Mouse (Mus musculus) urinary bladder, postnatal 14 days (tissue): ENCODE data around the gene Fus.
A peak's percentile ranks its signal among the peaks of the same experiment; 100 is the strongest.

ENCODE experiments used
- DNase-seq: peaks from one replicate; pipeline ENCODE4 v3.0.0; 2021; ENCODE audit warnings: low spot score

Gene Fus

DNA sequence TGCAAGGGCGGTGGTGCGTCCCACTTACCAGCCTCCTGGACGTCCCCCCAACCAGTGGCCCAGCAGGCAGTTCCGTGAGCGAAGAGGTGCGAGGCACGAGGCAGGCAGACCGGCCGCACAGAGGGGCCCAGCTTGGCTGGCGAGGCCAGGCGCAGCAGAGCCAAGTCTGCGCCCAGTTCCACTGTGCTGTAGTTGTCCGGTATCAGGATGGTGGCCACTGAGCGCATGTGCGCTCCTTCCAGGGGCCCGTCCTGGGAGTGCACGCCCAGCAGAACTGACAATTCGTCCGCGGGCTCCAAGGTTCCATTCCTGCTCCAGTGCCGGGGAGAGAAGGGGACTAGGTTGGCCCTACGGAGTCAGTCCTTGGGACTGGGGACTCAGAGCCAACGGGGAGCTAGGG, 22.6 kb upstream of the Fus start:
- no peak for DNase-seq

DNA sequence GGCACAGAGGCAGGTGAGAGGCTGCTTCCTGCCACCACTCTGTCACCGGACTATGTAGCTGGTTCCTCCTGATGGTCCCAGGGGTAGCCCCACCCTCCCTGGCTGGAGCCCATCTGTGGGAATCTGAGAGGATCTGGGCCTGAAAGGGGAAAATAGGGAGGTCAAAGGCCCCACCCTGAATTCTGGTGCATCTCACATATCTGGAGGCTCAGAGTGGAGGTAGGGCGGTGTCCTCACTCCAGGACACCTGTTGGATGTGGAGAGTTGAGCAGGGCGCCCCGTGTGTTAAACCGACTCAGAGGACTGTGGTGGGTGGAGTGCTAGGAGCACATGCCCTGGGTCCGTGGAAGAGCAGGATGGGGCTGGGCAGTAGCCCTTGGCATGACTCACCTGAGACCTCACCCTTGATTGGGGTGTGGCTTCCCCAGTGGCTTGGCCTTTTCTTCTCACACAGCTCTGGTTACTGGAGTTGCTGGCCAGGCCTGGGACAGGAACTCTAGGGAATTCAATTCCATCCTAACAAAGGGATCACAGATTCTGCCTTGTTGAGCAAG, 20.7 kb upstream of the Fus start, which contains the start of gene Prss36:
Gene Prss36, minus strand, starts transcription at position 256 of the 554 bp plus-strand sequence.
- peak; percentile 34 for DNase-seq

DNA sequence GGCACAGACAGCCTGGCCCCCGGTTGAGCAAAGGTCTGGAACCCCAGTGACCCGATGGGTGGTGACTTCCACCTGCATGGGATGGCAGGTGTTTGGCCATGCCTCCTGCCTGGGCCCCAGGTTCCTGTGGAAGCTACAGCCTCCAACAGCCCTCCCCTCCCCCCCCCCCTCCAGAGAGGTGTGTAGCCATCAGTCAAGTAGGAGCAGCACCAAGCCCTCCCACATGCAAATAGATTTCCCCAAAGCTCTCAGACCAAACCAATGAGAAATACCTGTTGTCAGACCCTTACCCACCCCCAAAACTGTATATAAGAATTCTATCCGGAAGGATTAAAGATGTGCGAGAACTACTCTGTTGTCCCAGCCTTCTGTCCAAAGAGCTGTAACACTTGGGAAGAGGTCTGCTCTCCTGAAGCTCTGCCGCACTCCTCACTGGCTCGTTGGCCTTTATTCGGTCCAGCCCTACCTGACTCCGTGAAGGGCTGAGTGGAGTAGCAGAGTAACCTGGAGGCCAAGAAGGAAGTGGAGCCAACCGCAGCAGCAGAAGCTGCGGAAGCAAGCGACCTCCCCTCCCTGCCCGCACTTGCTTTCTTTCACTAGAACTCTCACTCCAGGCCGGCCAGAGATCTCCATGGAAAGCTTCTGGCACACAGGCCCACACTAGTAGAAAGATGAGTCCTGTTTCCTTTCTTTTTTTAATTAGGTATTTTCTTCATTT, 14.2 kb upstream of the Fus start:
- no peak for DNase-seq

DNA sequence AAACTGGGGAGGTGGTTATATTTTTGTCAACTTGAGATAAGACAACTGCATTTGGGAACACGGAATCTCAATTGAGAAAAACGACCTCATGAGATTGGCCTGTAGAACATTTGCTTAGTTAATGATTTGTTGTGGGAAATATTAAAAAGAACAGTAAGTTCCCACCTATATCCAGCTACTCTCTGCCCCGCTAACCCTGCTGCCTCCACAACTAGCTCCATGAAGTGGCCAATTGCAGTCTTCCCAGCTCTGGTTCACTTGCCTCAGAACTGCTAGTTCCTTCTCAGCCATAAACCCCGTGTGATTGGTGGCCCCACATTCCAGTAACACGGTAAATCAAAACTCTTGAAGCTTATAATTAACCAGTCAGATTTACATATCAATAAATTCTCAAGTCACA, 7.9 kb upstream of the Fus start:
- no peak for DNase-seq

DNA sequence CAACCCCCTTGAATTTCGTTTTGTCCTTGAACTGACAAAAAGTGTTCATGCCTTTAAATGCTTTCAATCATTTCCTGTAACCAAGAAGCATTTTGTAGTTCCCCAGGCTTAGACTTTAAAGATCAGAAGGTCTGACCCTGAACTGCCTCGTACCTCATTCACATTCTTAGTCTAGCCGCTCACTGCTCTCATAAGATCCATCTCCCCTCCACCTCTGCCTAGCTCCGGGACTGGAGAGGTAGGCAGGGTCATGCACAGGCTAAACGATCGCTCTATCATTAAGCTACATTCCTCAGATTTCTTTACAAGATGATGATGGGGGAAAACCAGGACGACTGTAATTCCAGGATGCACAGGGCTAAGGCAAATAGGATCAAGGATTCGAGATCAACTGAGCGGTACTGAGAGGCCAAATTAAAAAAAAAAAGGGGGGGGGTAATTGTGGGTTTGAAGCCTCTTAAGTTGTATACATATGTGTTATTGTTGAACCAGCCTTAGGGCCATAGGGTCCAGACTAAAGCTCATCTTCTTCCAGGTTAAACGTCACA, 812 bp upstream of the Fus start:
- no peak for DNase-seq

DNA sequence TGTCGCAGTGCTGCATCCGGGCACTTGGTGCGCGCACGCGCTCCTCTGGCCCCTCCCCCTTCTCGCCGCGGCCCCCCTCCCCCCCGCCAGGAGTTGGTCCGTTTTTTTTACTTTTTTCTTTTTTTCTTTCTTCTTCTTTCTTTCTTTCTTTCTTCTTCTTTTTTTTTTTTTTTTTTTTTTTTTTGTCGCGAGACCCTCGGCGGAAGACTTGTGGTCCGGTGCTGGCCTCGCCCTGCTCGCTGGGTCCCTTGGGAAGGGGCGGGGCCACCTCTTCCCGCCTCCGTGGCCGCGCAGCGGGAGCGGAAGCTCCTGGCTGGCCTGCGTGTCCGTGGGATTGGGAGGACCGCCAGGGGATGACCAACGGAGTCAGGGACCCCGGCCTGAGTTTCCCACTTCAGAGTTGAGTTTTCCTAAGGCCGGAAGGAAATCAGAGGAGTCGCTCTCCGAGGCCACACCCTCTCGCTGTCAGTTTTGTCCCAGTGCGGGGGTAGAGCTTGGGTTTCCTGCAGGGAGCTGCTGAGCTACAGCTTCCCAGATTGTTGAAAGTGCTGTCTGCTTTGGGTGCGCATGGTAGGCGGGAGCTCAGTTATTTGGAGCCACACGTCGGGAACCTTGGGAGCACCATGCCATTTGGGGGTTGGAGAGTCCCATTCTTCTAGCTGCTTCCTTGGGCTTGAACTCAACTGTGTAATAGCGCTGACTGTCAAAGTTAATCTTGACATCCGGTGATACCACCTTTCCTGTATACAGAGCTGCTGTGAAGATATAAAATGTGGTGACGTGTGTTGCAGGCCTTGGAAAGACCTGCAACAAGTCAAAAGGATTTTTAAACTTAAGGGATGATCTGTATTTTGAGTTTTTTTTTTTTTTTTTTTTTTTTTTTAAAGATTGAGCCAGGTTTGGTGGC, 918 bp downstream of the Fus start:
- peak; percentile 79 for DNase-seq

DNA sequence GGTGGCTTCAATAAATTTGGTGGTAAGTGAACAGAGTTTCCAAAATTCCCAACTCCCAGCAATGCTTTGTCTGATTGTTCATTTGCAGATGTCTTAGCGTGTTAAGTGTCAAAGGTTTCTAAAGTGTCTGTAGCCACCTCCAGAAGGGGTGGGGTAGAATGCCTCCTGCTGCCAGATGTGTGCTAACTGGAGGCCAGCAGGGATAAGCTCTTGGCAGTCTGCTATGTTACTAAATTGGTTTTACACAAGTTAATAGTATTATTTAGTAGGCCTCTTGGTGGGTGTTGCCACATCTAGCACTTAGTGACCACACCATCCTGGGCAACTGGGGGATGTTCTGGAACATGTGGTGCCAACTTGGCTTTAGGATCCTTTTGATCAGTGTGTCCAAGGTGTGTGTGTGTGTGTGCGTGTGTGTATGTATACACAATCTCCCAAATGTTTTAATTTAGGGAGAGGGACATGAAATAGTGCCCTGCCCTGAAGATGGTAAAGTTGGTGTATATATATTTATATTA, 7.2 kb downstream of the Fus start:
- no peak for DNase-seq

DNA sequence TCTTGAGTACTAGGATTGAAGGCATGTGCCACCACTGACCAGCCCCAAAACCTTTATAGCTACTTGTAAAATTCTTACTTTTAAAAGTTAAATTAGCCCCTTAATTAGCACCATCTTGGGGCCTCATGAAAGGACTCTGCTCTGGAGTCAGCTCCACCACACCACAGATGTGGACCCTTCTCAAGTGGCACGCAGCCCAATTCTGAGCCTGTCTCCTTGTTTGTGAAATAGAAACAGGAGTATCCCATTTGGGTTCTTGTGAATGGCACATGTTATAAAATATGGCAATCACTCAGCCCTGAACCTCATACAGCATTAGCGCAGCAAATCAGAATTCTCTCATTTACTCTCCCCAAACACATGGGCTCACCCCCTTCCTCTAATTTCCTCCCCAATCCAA, 11.6 kb downstream of the Fus start:
- no peak for DNase-seq

DNA sequence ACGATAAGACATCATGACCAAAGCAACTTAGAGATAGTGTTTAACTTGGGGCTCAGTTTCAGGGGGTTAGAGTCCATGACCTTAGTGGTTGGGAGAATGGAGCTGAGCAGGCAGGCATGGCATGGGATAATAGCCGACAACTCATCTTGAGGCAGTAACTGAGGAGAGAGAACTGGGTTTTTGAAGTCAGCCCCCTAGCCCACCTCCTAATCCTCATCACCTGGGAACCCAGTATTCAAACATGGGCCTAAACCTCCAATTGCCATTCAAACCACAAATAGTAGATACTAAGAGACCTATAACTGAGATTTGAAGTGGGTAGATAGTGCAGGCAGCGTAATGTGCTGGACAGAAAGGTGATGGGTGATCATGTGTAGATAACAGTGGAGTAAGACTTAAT, 13.3 kb downstream of the Fus start:
- DNase-seq: no peak

DNA sequence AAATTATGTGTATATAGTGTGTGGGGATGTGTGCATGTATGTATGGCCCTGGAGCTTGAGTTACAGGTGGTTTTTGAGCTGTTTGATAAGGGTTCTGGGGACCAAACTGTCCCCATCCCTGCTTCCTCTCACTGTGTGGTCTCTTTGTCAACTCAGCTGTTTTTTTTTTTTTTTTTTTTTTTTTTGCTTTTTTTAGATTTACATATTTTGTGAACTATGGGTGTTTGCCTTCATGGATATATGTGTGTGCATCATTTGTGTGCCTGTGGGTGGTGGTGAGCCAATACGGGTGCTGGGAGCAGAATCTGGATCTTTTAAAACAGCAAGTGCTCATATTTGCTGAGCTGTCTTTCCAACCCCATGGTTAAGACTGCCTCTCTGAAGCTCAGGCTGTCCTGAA, 21.6 kb downstream of the Fus start:
- no peak for DNase-seq

DNA sequence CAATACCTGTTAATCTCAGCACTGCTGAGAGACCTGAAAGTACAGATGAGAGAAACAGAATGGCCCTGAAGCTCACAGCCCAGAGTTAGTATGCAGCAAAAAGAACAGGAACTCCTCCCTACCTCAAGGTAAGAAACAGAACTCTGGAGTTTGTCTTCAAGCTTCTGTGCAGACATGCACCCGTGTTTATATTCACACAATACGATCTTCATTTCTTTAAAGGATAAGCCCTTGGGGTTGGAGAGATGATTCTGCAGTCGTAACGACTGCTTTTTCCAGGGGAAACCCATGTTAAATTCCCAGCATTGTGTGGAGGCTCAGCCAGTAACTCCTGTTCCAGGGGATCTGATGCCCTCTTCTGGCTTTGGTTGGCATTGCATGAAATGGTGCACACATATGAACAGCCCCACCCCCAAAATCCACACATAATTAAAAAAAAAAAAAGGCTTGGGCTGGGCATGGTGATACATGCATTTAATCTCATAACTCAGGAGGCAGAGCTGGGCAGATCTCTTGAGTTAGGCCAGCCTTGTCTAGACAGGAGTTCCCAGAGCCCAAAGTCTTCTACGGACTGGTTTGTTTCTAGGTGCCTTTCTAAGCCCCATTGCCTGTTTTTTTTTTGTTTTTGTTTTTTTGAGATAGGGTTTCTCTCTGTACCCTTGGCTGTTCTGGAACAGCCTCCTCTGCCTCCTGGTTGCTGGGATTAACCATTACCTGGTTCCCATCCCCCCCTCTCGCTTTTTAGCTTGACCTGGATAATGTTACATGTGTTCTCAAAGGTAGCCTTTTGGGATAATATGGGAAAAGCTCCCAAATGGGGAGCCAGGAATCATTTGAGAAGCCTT, 24.6 kb downstream of the Fus start:
- peak; percentile 86 for DNase-seq

DNA sequence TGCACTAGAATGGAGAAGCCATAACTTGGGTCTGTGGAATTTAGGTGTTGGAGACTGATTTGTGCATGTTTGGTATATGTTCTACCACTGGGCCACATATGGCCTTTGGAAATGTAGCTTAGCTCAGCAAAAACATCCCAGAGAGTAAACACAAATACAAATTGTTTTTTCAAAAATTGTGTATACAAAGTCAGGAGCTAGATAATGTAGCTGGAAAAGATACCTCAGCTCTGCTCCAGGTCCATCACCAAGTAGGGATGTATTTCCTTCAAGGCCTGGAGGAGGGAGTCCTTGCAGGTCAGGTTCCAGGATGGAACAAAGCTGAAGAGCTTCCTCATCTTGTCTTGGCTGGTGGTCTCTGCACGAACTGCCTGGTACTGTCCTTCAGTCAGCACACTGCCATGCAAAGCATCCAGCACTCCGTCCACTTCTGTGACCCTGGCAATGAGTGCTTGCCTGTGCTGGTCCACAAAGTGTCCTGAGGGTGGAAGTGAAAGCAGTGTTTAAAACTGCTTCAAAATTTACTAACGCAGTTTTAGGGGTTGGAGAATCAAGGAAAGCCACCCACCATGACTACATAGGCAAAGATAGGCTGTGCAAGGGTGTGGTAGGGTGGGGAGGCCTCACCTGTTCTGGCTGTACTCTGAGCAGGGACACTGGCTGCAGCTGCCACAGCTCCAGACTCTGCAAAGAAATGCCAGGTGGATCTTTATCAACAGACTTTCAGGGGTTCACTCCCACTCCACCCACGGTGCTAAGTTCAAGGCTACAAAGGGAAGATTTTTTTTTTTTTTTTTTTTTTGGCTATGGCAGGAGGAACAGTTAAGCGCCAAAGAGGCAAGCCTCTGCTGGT, 25.5 kb downstream of the Fus start:
- no peak for DNase-seq

DNA sequence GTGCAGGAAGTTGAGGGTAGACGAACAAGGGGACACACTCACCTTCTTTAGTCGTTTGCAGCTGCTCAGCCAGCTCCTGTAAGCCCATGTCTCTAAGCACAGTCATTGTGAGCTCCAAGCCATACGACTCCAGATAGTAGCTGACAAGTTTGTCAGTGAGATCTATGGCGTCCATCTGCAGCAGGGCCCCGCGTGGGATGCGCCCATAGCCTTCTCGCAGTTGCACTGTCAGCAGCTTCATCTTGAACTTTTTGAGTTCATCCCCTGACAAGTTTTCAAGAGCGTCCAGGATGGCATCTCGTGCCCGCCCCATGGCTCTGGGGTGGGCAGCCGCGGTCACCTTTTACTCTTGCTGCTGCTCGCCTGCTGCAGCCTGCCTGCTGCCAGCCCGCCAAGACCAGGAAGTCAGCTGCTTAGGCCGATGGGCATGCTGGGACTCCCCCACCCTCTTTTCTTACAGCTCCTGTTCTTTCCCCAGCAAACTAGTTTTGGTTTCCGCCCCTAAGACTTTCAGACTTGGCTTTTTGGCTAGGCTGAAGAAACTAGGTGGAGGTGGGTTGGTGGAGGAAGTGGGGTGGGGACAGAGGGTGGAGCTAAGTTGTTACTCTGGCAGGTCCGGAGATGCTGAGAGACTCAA, 26.2 kb downstream of the Fus start, which contains the start of gene Pycard:
Gene Pycard, minus strand, starts transcription at position 527 of the 637 bp plus-strand sequence.
- peak; percentile 65 for DNase-seq

DNA sequence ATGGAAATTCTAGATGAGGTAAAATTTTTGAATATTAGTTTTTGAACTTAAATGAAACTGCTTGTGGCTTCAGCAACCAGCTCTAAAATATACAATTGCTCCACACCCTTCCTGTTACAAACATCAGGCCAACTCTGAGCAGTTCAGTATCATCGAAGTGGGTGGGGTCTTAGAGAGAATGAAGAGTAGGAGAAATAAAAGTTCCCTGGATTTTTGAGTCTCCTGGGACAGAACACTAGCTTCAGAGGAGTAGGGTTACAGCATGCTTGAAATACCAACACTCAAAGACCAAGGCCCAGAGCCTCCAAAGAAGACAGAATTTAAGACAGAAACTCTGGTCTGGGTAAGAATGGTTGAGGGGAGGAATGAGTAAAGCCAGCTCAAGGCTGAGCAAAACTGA, 32.2 kb downstream of the Fus start:
- DNase-seq: no peak

DNA sequence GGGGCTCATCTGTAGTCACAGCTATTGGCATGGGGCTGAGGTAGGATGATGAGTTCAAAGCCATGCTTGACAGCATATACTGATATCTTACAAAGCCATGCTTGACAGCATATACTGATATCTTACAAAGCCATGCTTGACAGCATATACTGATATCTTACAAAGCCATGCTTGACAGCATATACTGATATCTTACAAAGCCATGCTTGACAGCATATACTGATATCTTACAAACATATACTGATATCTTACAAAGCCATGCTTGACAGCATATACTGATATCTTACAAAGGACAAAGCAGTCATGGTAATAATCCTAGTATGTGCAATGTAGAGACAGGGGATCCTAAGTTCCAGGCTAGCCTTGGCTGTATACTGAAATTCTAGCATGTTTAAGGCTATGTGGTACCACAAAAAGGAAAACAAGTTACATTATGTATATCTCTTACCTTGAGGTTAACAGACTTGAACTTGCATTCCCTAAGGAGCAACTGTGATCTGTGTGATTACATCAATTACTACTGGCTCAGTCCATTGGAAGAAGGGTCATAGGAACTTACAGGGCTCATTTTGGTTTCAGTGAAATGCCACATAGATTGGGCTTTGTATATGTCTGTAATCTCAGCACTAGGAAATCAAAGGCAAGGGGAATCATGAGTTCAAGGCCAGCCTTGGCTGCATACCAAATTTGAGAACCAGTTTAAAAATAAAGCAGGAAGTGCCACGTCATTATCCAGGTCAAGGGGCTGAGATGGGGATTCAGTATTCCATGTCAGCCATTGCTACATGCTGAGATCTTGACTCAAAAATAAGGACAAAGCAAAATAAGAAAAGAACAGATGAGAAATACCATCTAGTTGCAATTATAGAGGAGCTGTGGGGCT, 33.1 kb downstream of the Fus start:
- no peak for DNase-seq

DNA sequence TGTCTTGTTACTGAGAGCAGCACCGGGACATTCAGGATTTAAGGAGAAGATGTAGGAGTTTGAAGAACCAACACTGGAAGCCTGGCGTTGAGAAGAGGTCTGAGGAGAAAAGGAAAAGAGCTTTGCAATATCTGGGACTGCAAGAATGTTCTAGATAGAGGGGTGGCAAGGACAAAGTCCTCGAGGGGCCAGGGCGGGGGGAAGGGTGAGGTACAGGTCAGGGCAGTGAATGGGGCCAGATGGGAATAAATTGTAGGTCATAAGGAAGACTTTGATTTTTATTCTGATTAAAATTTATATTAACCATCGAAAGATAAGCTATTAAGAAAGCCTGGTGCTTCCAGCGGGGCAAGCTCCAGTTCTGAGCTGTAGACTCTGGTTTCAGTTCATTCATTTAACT, 35.8 kb downstream of the Fus start:
- DNase-seq: no peak

DNA sequence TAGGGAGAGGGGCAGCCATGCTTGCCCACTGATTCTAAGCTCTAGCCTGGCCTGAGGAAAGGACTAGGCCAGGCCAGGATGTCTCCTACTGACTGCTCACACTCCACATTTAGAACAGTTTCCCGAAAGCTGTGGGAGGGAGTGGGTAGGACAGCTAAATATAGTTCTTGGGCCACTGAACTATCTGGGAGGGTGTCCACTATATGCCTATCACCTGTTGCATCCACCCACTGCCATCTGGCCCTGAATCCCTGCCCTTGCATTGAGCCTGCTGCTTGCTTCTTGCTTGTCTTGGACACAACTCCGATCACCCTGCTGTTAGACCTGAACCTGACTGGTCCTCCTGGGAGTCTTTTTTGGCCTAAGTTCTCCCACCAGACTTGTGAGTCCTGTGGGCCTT, 36.4 kb downstream of the Fus start, which contains the start of gene Trim72:
Gene Trim72, plus strand, starts transcription at position 262 of the 400 bp plus-strand sequence.
- no peak for DNase-seq

DNA sequence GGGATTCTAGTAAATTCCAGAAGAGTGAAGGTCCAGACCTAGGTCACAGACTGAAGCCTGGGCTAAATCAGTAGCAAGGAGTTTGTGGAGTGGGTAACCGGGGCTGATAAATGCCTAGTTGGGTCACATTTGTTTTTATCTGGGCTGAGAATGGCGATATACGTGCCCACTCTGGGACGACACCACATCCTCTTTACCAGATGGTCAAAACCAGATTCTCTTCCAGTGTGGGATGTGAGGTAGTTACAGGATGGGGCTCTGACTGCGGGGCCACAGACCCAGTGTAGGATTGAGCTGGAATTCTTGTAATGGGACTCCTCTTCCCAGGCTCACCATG, 36.9 kb downstream of the Fus start:
- DNase-seq: no peak
